In genomic region chr2:130961851-130962250, GRCm38 (mm10) we compare ENCODE assay signal across 10 mouse cellular contexts. TPM values are rescaled to one million over a fixed set of nuclear protein-coding genes. Genes with fewer than 3 reads are reported as not detected.
A peak's percentile ranks its signal among the peaks of the same experiment; 100 is the strongest.
DNase-seq lines count a peak whose midpoint lies in the region; ATAC-seq and TF ChIP-seq lines count a peak whose summit lies in the region.
"Had no signal": no experiment of that assay in that cellular context is flagged by ENCODE, and none has a peak within 500 bp of the region (broad histone marks: within the 10 kb centered on the region; RNA-seq: fewer than 3 reads in every experiment).

No protein-coding gene starts in this region.

- H3K27me3 ChIP-seq in intestine, postnatal 0 days (replicated peaks; ENCODE audit: control insufficient read depth, insufficient read depth, low read length), result no peaks in the 10 kb centered on the region
- no peaks in the 10 kb centered on the region for H3K27me3 ChIP-seq in intestine, embryonic 15.5 days (replicated peaks)
- H3K27me3 ChIP-seq in splenic B cell, adult 2 months (ENCODE audit: control insufficient read depth, insufficient read depth, low read length, poor library complexity, severe bottlenecking), result peaks cover 2% of the 10 kb centered on the region; the same call in 1 of the 2 replicates
- H3K27me3 ChIP-seq: embryonic facial prominence, embryonic 13.5 days; liver, embryonic 15.5 days had no signal

- intact Hi-C loops in left cerebral cortex, postnatal 36 days (cut with DNase I), result no loop called here

- DNase-seq in CD4-positive helper T cell, adult 2 months (ENCODE audit: low read depth, low spot score), result peak; percentile 37
- peak; percentile 4 for DNase-seq in WW6 (ENCODE audit: low read depth, low spot score)
- peak; percentile 48 for DNase-seq in splenic B cell, adult 2 months (ENCODE audit: low read depth, low spot score)
- no peak for DNase-seq in spleen, adult 12 weeks (ENCODE audit: low spot score)
- DNase-seq in left cerebral cortex, postnatal 36 days (ENCODE audit: low spot score in 2 of 2), result no peak

- ATAC-seq in intestine, postnatal 0 days, result no peak
- no peak for ATAC-seq in intestine, embryonic 15.5 days
- ATAC-seq in hematopoietic stem cell, adult 5-6 weeks (replicated peaks in 1 of 2; ENCODE audit: insufficient read depth in 1 of 2, low FRiP score in 2 of 2, low TSS enrichment in 1 of 2, low read depth in 1 of 2, poor library complexity in 2 of 2, severe bottlenecking in 2 of 2), result peak; percentile 46 to 51; a peak in 3 of 4 replicates

- H3K9ac ChIP-seq in intestine, postnatal 0 days (ENCODE audit: low read depth, low read length), result no peak overlapping the region
- H3K9ac ChIP-seq in intestine, embryonic 15.5 days, result no peak overlapping the region
- H3K9ac ChIP-seq: embryonic facial prominence, embryonic 13.5 days; liver, embryonic 15.5 days had no signal

- H3K4me1 ChIP-seq in intestine, postnatal 0 days (replicated peaks; ENCODE audit: control insufficient read depth, insufficient read depth, low read length), result no peaks in the 10 kb centered on the region
- no peaks in the 10 kb centered on the region for H3K4me1 ChIP-seq in intestine, embryonic 15.5 days (replicated peaks)
- H3K4me1 ChIP-seq: embryonic facial prominence, embryonic 13.5 days; liver, embryonic 15.5 days had no signal

- peak; percentile 81 for TF ChIP-seq CTCF in intestine, postnatal 0 days (IDR thresholded peaks at IDR 0.05; ENCODE audit: low read depth)

- H3K9me3 ChIP-seq in intestine, postnatal 0 days (ENCODE audit: control insufficient read depth), result no peaks in the 10 kb centered on the region
- no peaks in the 10 kb centered on the region for H3K9me3 ChIP-seq in intestine, embryonic 15.5 days
- H3K9me3 ChIP-seq: embryonic facial prominence, embryonic 13.5 days; liver, embryonic 15.5 days had no signal

- no peak overlapping the region for H3K4me3 ChIP-seq in intestine, postnatal 0 days (ENCODE audit: low read depth, low read length)
- H3K4me3 ChIP-seq in intestine, embryonic 15.5 days (replicated peaks), result no peak overlapping the region
- H3K4me3 ChIP-seq: embryonic facial prominence, embryonic 13.5 days; liver, embryonic 15.5 days had no signal

- H3K36me3 ChIP-seq in intestine, postnatal 0 days (ENCODE audit: control insufficient read depth, insufficient read depth), result peaks cover 16% of the 10 kb centered on the region; the same call in 1 of the 2 replicates
- H3K36me3 ChIP-seq in intestine, embryonic 15.5 days, result no peaks in the 10 kb centered on the region
- H3K36me3 ChIP-seq in splenic B cell, adult 2 months (ENCODE audit: control insufficient read depth, insufficient read depth, low read length, poor library complexity, severe bottlenecking), result peaks cover 4% of the 10 kb centered on the region; the same call in 1 of the 2 replicates

- H3K4me2 ChIP-seq in intestine, postnatal 0 days (replicated peaks; ENCODE audit: low read depth), result no peak overlapping the region
- H3K4me2 ChIP-seq in intestine, embryonic 15.5 days (replicated peaks), result no peak overlapping the region
- H3K4me2 ChIP-seq: embryonic facial prominence, embryonic 13.5 days; liver, embryonic 15.5 days had no signal

- no peak overlapping the region for H3K27ac ChIP-seq in intestine, postnatal 0 days (ENCODE audit: low read depth, low read length)
- H3K27ac ChIP-seq in intestine, embryonic 15.5 days, result no peak overlapping the region
- H3K27ac ChIP-seq: embryonic facial prominence, embryonic 13.5 days; liver, embryonic 15.5 days had no signal

RNA-seq across cellular contexts. Expression of gene Atrn, which starts 55.6 kb away (rescaled TPM):
- polyA plus RNA-seq in intestine, postnatal 0 days (2015; fragmentation: Nextera tagmentation; extraction: Ambion mirVana), result 3.1 and 3.7 TPM in 2 replicates
- 4.4 and 5.2 TPM in 2 replicates for polyA plus RNA-seq in intestine, embryonic 15.5 days (2015; fragmentation: Nextera tagmentation; extraction: Ambion mirVana)
- 9.1 and 17.9 TPM in 2 replicates for total RNA-seq in hematopoietic stem cell, adult 5-6 weeks (2017)
- total RNA-seq in left cerebral cortex, postnatal 36 days (2021), result 100 to 1,000 TPM; 125 to 128 TPM

RNA-seq across cellular contexts. Expression of gene 4930402H24Rik, which starts 55.6 kb away (rescaled TPM):
- polyA plus RNA-seq in intestine, postnatal 0 days (2015; fragmentation: Nextera tagmentation; extraction: Ambion mirVana), result 9.0 and 10.6 TPM in 2 replicates
- 25.4 and 25.9 TPM in 2 replicates for polyA plus RNA-seq in intestine, embryonic 15.5 days (2015; fragmentation: Nextera tagmentation; extraction: Ambion mirVana)
- 9.4 and 12.3 TPM in 2 replicates for total RNA-seq in hematopoietic stem cell, adult 5-6 weeks (2017)
- 10 to 100 TPM; 66.0 to 77.8 TPM for total RNA-seq in left cerebral cortex, postnatal 36 days (2021)

Comparison
In these comparisons a context has a peak if more than half of its experiments do, and no peak if none do; other contexts are left out.
1. ATAC-seq: peak in hematopoietic stem cell, adult 5-6 weeks (2 of 2); none in intestine, postnatal 0 days (single experiment) and intestine, embryonic 15.5 days (single experiment).
2. DNase-seq: peak in CD4-positive helper T cell, adult 2 months (single experiment), WW6 (single experiment) and splenic B cell, adult 2 months (single experiment); none in spleen, adult 12 weeks (single experiment) and left cerebral cortex, postnatal 36 days (0 of 2).